Mouse (Mus musculus): ENCODE results near the gene Sag. TPM values are rescaled to one million over a fixed set of nuclear protein-coding genes. Genes with fewer than 3 reads are reported as not detected.
A peak's percentile ranks its signal among the peaks of the same experiment; 100 is the strongest.

Sag gene
- total and polyA plus RNA-seq, 2 experiments from 2014 or later: 0.11 to 0.31 TPM

DNA sequence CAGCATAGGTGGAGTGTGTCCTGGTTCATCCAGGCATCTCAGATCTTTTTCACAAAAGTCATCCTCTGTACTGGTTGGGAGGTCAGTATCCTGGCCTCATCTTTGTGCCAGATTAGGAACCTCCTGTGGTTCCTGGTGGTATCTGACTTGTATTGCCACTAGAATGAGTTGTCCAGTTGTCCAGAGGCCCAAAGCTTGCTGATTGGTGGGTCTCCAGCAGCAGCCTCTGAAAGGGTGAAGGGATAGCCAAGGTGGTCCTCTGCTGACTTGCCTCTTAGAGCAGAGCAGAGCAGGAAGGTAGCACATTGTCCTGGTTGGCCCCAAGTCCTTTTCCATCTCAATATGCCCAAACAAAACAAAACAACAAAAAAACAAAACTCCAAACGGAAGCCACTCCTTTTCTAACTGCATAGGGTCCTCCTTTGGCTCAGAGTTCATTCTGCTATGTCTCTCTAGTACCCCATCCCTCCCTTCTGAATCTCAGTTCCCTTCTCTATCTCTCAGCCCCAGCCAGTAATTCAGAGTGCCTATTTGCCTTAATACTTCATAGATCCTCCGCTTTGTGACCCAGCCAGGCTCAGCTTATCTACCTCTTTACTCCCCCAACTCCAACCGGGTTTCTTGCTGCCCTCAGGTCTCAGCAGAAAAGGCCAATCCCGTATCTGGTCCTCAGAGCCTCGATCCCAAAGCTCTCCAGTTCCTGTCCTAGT is 48.8 kb downstream of the Sag start:
- DNase-seq (ENCODE audit: low spot score) (no peak), ATAC-seq (ENCODE audit: insufficient read depth, low read depth) (no peak)
- H3K27ac ChIP-seq (ENCODE audit: low read depth): peak overlapping the region; percentile 14
- H3K9me3 ChIP-seq (replicated peaks; ENCODE audit: control insufficient read depth, low read length): no peaks in the 10 kb centered on the region
- TF ChIP-seq EP300 (IDR thresholded peaks at IDR 0.05; ENCODE audit: low read depth): no peak
- TF ChIP-seq CTCF (IDR thresholded peaks at IDR 0.05; ENCODE audit: low read depth): no peak
- peak overlapping the region; percentile 85; the same call in 1 of the 2 replicates for H3K9ac ChIP-seq (replicated peaks; ENCODE audit: low read depth, low read length)
- H3K36me3 ChIP-seq (replicated peaks; ENCODE audit: control insufficient read depth, insufficient read depth, low read length): no peaks in the 10 kb centered on the region
- no peaks in the 10 kb centered on the region for H3K27me3 ChIP-seq (ENCODE audit: control insufficient read depth, insufficient read depth, low read length)
- peak overlapping the region; percentile 90 for H3K4me2 ChIP-seq (ENCODE audit: low read depth, low read length)
- H3K4me3 ChIP-seq (ENCODE audit: low read depth, low read length): peak overlapping the region; percentile 87; the same call in 1 of the 2 replicates
- WGBS: 57% methylated on average over 5 of the region's 5 CpGs
- peaks cover 46% of the 10 kb centered on the region for H3K4me1 ChIP-seq (ENCODE audit: control insufficient read depth, insufficient read depth)

DNA sequence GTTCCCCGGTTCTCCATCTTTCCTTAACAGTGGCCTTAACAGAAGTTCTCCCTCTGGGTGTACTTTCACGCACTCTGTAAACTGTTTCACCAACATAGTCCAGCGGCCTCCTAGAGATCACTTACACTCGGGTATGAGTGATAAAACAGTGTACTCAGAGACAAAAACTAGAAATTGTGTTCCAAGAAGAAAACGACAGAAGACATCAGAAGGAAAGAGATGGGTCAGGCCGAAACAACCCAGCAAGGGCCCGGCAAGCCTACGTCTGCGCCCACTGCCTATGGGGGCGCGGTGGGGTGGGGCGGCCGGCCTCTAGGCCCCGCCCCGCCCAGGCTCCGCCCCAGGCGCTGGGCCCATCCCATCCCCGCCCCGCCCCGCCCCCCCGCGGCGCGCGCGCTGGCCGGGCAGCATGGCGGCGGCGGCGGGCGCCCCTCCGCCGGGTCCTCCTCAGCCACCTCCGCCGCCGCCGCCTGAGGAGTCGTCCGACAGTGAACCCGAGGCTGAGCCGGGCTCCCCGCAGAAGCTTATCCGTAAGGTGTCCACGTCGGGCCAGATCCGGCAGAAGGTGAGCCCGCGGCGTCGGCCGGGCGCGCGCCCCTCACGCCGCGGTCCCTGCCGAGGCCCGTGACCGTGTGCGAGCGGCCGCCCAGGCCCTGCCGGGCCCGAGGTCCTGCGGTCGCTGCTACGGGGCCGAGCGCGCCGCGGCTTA is 49.6 kb downstream of the Sag start, which contains the start of gene Dgkd:
Gene Dgkd, plus strand, starts transcription at position 396 of the 709 bp plus-strand sequence.
- peak; percentile 77 for DNase-seq (ENCODE audit: low spot score)
- under 1% methylated on average over 56 of the region's 74 CpGs for WGBS
- TF ChIP-seq EP300 (IDR thresholded peaks at IDR 0.05; ENCODE audit: low read depth) (no peak), CTCF (IDR thresholded peaks at IDR 0.05; ENCODE audit: low read depth) (no peak; the same call in 1 of the 2 replicates)

GRCm38 (mm10) chr1:87853601-87854361 is 50.3 kb downstream of the Sag start:
- no peaks in the 10 kb centered on the region for H3K36me3 ChIP-seq (replicated peaks; ENCODE audit: control insufficient read depth, insufficient read depth, low read length)
- H3K9me3 ChIP-seq (replicated peaks; ENCODE audit: control insufficient read depth, low read length): no peaks in the 10 kb centered on the region
- peak overlapping the region; percentile 68 for H3K27ac ChIP-seq (ENCODE audit: low read depth)
- TF ChIP-seq CTCF (IDR thresholded peaks at IDR 0.05; ENCODE audit: low read depth) (no peak), EP300 (IDR thresholded peaks at IDR 0.05; ENCODE audit: low read depth) (no peak)
- ATAC-seq (ENCODE audit: insufficient read depth, low read depth): no peak; the same call in 1 of the 2 replicates
- WGBS: under 1% methylated on average over 39 of the region's 48 CpGs
- peaks cover 47% of the 10 kb centered on the region for H3K4me1 ChIP-seq (ENCODE audit: control insufficient read depth, insufficient read depth)
- no peaks in the 10 kb centered on the region for H3K27me3 ChIP-seq (ENCODE audit: control insufficient read depth, insufficient read depth, low read length)
- H3K4me3 ChIP-seq (ENCODE audit: low read depth, low read length): peak overlapping the region; percentile 87
- DNase-seq (ENCODE audit: low spot score): peak; percentile 42
- H3K4me2 ChIP-seq (ENCODE audit: low read depth, low read length): peak overlapping the region; percentile 90
- peak overlapping the region; percentile 85 for H3K9ac ChIP-seq (replicated peaks; ENCODE audit: low read depth, low read length)

More for the DNA sequence above, 49.6 kb downstream of the Sag start, which contains the start of gene Dgkd:
- Histone ChIP-seq H3K9me3 (replicated peaks; ENCODE audit: control insufficient read depth, low read length) (no peaks in the 10 kb centered on the region), H3K4me3 (ENCODE audit: low read depth, low read length) (peak within 1 kb of the TSS; percentile 87), H3K9ac (replicated peaks; ENCODE audit: low read depth, low read length) (peak within 1 kb of the TSS; percentile 85), H3K27me3 (ENCODE audit: control insufficient read depth, insufficient read depth, low read length) (no peaks in the 10 kb centered on the region), H3K4me2 (ENCODE audit: low read depth, low read length) (peak within 1 kb of the TSS; percentile 90), H3K36me3 (replicated peaks; ENCODE audit: control insufficient read depth, insufficient read depth, low read length) (no peaks in the 10 kb centered on the region), H3K4me1 (ENCODE audit: control insufficient read depth, insufficient read depth) (peaks cover 46% of the 10 kb centered on the region), H3K27ac (ENCODE audit: low read depth) (peak within 1 kb of the TSS; percentile 68)
- ATAC-seq (ENCODE audit: insufficient read depth, low read depth): peak; percentile 98

DNA sequence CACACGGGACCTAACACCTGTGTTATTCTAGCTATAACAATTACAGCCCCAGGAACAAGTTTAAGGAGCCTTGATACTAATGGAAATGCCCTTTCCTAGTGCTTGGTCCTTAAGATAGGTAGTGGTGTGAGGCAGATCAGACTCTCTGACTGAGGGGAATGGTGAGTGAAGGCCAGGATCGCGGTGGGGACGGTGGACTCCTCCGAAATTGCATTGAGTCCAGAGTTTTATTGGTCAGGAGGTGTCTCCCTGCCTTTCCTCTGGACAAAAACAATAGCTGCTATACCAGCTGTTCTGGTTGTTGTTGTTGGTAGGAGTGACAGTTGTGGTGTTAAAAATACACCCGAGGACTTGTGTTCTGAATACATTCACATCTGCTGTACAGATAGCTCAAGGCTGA is 50.9 kb downstream of the Sag start:
- Histone ChIP-seq H3K36me3 (replicated peaks; ENCODE audit: control insufficient read depth, insufficient read depth, low read length) (no peaks in the 10 kb centered on the region), H3K9ac (replicated peaks; ENCODE audit: low read depth, low read length) (peak overlapping the region; percentile 85), H3K4me3 (ENCODE audit: low read depth, low read length) (peak overlapping the region; percentile 87), H3K9me3 (replicated peaks; ENCODE audit: control insufficient read depth, low read length) (no peaks in the 10 kb centered on the region), H3K27ac (ENCODE audit: low read depth) (peak overlapping the region; percentile 26; the same call in 1 of the 2 replicates), H3K4me2 (ENCODE audit: low read depth, low read length) (peak overlapping the region; percentile 90), H3K27me3 (ENCODE audit: control insufficient read depth, insufficient read depth, low read length) (no peaks in the 10 kb centered on the region), H3K4me1 (ENCODE audit: control insufficient read depth, insufficient read depth) (peaks cover 44% of the 10 kb centered on the region)
- ATAC-seq (ENCODE audit: insufficient read depth, low read depth) (no peak), DNase-seq (ENCODE audit: low spot score) (no peak)
- WGBS: 22% methylated on average over 6 of the region's 6 CpGs
- TF ChIP-seq EP300 (IDR thresholded peaks at IDR 0.05; ENCODE audit: low read depth): no peak
- no peak for TF ChIP-seq CTCF (IDR thresholded peaks at IDR 0.05; ENCODE audit: low read depth)

- no peaks in the 10 kb centered on the region for H3K9me3 ChIP-seq (replicated peaks; ENCODE audit: control insufficient read depth, low read length)
- H3K4me2 ChIP-seq (ENCODE audit: low read depth, low read length): peak overlapping the region; percentile 90
- peak overlapping the region; percentile 85; the same call in 1 of the 2 replicates for H3K9ac ChIP-seq (replicated peaks; ENCODE audit: low read depth, low read length)
- H3K36me3 ChIP-seq (replicated peaks; ENCODE audit: control insufficient read depth, insufficient read depth, low read length): no peaks in the 10 kb centered on the region
- peak overlapping the region; percentile 87 for H3K4me3 ChIP-seq (ENCODE audit: low read depth, low read length)
- ATAC-seq (ENCODE audit: insufficient read depth, low read depth) (no peak), DNase-seq (ENCODE audit: low spot score) (no peak)
- 36% methylated on average over 2 of the region's 2 CpGs for WGBS
- peaks cover 42% of the 10 kb centered on the region for H3K4me1 ChIP-seq (ENCODE audit: control insufficient read depth, insufficient read depth)
- H3K27ac ChIP-seq (ENCODE audit: low read depth): peak overlapping the region; percentile 26; the same call in 1 of the 2 replicates
- no peaks in the 10 kb centered on the region for H3K27me3 ChIP-seq (ENCODE audit: control insufficient read depth, insufficient read depth, low read length)
- TF ChIP-seq CTCF (IDR thresholded peaks at IDR 0.05; ENCODE audit: low read depth): no peak
- no peak for TF ChIP-seq EP300 (IDR thresholded peaks at IDR 0.05; ENCODE audit: low read depth)
Observed at GRCm38 (mm10) chr1:87854851-87855251, 51.4 kb downstream of the Sag start.
